Mouse (Mus musculus) liver, postnatal 0 days (tissue): Measurements from ENCODE around the gene Pigh.

Experiments used
- CTCF ChIP-seq: sonication (generic); IDR thresholded peaks from 2 replicates; pipeline ENCODE4 v1.5.1; 2016; ENCODE audit warnings: antibody characterized with exemption, low read depth
- EP300 ChIP-seq: IDR thresholded peaks from 2 replicates; pipeline ENCODE4 v1.6.1; 2016; ENCODE audit warnings: antibody characterized with exemption, low read depth, mild to moderate bottlenecking

DNA sequence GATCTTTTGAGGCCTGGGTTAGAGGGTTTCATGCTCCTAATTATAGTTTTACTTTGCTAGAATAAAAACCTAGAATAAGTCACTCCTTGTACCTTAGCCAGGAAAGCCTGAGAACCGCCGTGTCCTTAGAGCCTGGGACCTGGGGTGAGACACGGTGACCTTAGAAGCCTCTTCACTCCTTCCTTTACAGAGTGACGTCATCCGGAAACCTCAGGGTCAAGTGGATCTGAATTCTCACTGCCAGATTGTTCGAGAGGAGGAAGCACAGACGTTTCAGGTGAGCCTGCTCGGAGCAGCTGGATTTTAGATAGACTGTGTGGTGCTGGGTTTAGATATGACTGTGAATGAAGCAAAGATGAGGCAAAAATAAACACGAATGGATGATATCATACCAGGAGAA lies 23.0 kb downstream of the Pigh start:
- TF ChIP-seq CTCF (no peak), EP300 (no peak)
